ENCODE assay signal across 10 mouse cellular contexts in the genomic region with DNA sequence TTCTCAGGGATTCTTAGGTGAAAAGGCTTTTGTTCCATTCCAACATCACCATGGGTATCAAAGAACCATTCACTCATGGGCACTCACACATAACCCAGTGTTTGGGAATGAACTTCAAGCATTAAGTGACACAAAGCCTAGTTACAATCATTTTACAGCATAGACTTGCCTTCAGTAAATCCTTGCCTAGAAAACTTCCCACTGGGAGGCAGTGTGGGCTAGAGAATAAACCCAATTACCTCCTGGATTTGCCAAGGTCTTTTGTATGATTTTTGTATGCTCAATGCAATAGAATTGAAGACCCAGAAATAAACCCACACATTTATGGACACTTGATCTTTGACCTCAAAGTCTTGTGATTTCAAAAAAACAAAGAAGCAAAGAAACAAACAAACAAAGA.
DNase-seq lines count a peak whose midpoint lies in the region; ATAC-seq and TF ChIP-seq lines count a peak whose summit lies in the region.
"Had no signal": no experiment of that assay in that cellular context is flagged by ENCODE, and none has a peak within 500 bp of the region (broad histone marks: within the 10 kb centered on the region; RNA-seq: fewer than 3 reads in every experiment).

No protein-coding gene starts in this region.

- no peak for TF ChIP-seq POLR2A in lung, adult 2 months (IDR thresholded peaks at IDR 0.05; ENCODE audit: borderline replicate concordance, extremely low read depth, low read depth, low read length)

- H3K4me1 ChIP-seq in lung, adult 2 months (ENCODE audit: control insufficient read depth, insufficient read depth, low read length): no peaks in the 10 kb centered on the region
- H3K4me1 ChIP-seq in lung, postnatal 0 days (ENCODE audit: insufficient read depth, low read depth, low read length): no peaks in the 10 kb centered on the region
- H3K4me1 ChIP-seq: embryonic facial prominence, embryonic 12.5 days; megakaryocyte, embryonic 14.5 days had no signal

- no peaks in the 10 kb centered on the region for H3K9me3 ChIP-seq in lung, postnatal 0 days (ENCODE audit: low read length)
- H3K9me3 ChIP-seq: embryonic facial prominence, embryonic 12.5 days had no signal

- no peaks in the 10 kb centered on the region for H3K36me3 ChIP-seq in lung, postnatal 0 days (ENCODE audit: insufficient read depth, low read length)
- H3K36me3 ChIP-seq: embryonic facial prominence, embryonic 12.5 days had no signal

- H3K4me2 ChIP-seq in lung, postnatal 0 days (replicated peaks; ENCODE audit: low read depth, low read length): no peak overlapping the region
- H3K4me2 ChIP-seq: embryonic facial prominence, embryonic 12.5 days had no signal

- no peak for TF ChIP-seq EP300 in lung, postnatal 0 days (IDR thresholded peaks at IDR 0.05)

- ATAC-seq in lung, postnatal 0 days: no peak

- H3K9ac ChIP-seq in lung, postnatal 0 days (replicated peaks; ENCODE audit: low read depth): no peak overlapping the region
- H3K9ac ChIP-seq: embryonic facial prominence, embryonic 12.5 days had no signal

- intact Hi-C loops in gastrocnemius, adult 2 months (cut with DNase I): no loop called here

- no peak for DNase-seq in gastrocnemius, adult 2 months
- no peak for DNase-seq in gastrocnemius, postnatal 10 days
- DNase-seq in lung, adult 2 months: no peak
- DNase-seq in lung, adult 18-20 months: no peak
- DNase-seq in brain, adult 2 months (ENCODE audit: low read depth, low spot score): peak; percentile 56
- DNase-seq in lung, postnatal 0 days (ENCODE audit: low spot score): no peak
- no peak for DNase-seq in thymus, adult 18-20 months
- no peak for DNase-seq in MN1 (ENCODE audit: low spot score)

- TF ChIP-seq CTCF in gastrocnemius, adult 2 months (IDR thresholded peaks at IDR 0.05): peak; percentile 27
- TF ChIP-seq CTCF in lung, adult 2 months (IDR thresholded peaks at IDR 0.05; ENCODE audit: insufficient read depth, low read length): peak; percentile 24; the same call in 1 of the 2 replicates
- peak; percentile 56 for TF ChIP-seq CTCF in lung, postnatal 0 days (IDR thresholded peaks at IDR 0.05)

- H3K27ac ChIP-seq in gastrocnemius, adult 2 months: no peak overlapping the region
- no peak overlapping the region for H3K27ac ChIP-seq in lung, postnatal 0 days (ENCODE audit: low read length)
- H3K27ac ChIP-seq: embryonic facial prominence, embryonic 12.5 days had no signal

- no peaks in the 10 kb centered on the region for H3K27me3 ChIP-seq in lung, postnatal 0 days (replicated peaks; ENCODE audit: insufficient read depth, low read length)
- H3K27me3 ChIP-seq: embryonic facial prominence, embryonic 12.5 days; megakaryocyte, embryonic 14.5 days had no signal

- H3K4me3 ChIP-seq in gastrocnemius, adult 2 months: no peak overlapping the region
- H3K4me3 ChIP-seq in lung, adult 2 months (replicated peaks; ENCODE audit: extremely low read depth, low read depth, low read length): no peak overlapping the region
- H3K4me3 ChIP-seq in lung, postnatal 0 days (ENCODE audit: low read depth, low read length): no peak overlapping the region
- H3K4me3 ChIP-seq: embryonic facial prominence, embryonic 12.5 days; megakaryocyte, embryonic 14.5 days had no signal
